Mouse (Mus musculus) heart, adult 2 months (tissue): Measurements from ENCODE around the gene Dlx3.

Experiments
- CTCF ChIP-seq: fragments of 200-600 bp; IDR thresholded peaks from 2 replicates; pipeline ENCODE4 v1.8.1; 2022; ENCODE audit warnings: antibody characterized with exemption, mild to moderate bottlenecking, moderate library complexity
- EP300 ChIP-seq: fragments of 200-500 bp; IDR thresholded peaks from 2 replicates; pipeline ENCODE4 v1.6.1; 2011; ENCODE audit warnings: low read depth, low read length, control low read depth; ENCODE audit not compliant: insufficient read depth

DNA sequence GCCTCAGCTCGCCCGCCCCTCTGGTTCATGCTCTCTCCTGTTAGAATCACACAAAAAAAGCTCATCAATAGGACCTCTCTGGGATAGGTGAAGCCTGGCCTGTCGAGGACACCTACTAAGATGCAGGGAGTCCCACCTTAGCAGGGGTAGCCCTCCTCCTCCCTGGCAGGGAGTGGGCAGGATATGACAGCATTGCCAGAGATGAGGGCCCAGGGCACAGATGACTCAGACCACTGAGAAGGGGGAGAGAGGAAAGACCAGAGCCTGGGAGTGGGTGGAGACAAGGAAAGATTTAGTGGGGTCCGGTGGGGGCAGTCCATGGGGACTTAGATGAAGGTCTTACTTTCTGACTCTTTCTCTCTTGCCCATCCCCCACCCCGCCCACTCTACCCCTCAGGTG, 33.7 kb upstream of the Dlx3 start:
- TF ChIP-seq CTCF (no peak), EP300 (no peak)
